Mouse (Mus musculus): ENCODE results near the gene Rnf43.

DNA sequence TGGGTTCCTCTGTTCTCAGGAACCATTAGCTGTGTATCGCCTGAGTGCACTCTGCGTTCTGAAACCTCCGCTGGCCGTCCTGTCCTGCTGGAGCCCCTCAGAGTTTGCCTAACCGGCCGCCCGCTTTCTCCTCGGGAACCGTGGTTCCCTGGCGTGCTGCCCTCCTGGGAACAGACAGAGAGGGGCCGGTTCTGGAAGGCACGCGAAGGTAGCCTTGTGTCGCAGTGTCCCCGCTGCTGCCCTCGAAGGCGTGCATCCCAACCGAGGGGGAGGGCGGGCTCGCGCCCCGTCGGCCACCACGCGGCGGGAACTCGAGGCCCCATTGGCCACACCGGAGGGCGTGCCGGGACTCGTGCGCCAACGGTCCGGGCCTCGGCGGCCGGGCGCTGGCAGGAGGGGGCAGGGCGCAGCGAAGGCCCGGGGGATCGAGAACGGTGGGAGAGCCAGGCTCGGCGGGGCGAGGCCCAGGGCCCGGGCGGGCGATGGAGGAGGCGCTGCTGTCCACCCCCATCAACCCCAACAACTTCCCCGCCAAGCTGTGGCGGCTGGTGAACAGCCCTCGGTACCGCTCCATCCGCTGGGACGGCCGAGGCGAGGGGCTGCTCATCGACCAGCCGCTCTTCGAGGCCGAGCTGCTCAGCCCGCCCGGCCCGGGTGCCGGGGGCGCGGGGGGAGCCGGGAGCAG lies 45.6 kb upstream of the Rnf43 start, which contains the start of gene Hsf5:
- TF ChIP-seq TAL1 (IDR thresholded peaks at IDR 0.05; ENCODE audit: low read length) (no peak), GATA1 (IDR thresholded peaks at IDR 0.05; ENCODE audit: low read length) (no peak)
